Mouse (Mus musculus) heart, embryonic 12.5 days (tissue): ENCODE data around the gene Plcl2. TPM values are rescaled to one million over a fixed set of nuclear protein-coding genes. Genes with fewer than 3 reads are reported as not detected.

ENCODE experiments used
- ATAC-seq: fragments of 200-750 bp; cut with Nextera tagmentation; 2 replicates; pipeline ENCODE4 v1.8.0; 2017; ENCODE audit warnings: moderate TSS enrichment, moderate library complexity; ENCODE audit not compliant: insufficient number of reproducible peaks, low FRiP score
- H3K27ac ChIP-seq: fragments of 300-500 bp; sonication (generic); 2 replicates; pipeline ENCODE4 v1.5.1; 2016; ENCODE audit warnings: mild to moderate bottlenecking, moderate library complexity; ENCODE audit not compliant: poor library complexity, severe bottlenecking
- H3K27me3 ChIP-seq: fragments of 300-500 bp; sonication (generic); replicated peaks from 2 replicates; pipeline ENCODE4 v1.6.1; 2016; ENCODE audit warnings: mild to moderate bottlenecking, moderate library complexity
- H3K36me3 ChIP-seq: fragments of 300-500 bp; sonication (generic); 2 replicates; pipeline ENCODE4 v1.6.1; 2016; ENCODE audit warnings: mild to moderate bottlenecking, moderate library complexity
- H3K4me1 ChIP-seq: fragments of 300-500 bp; sonication (generic); replicated peaks from 2 replicates; pipeline ENCODE4 v1.6.1; 2016; ENCODE audit warnings: mild to moderate bottlenecking
- H3K4me2 ChIP-seq: fragments of 300-500 bp; sonication (generic); 2 replicates; pipeline ENCODE4 v1.6.1; 2016; ENCODE audit warnings: mild to moderate bottlenecking, moderate library complexity
- H3K4me3 ChIP-seq: fragments of 300-500 bp; sonication (generic); 2 replicates; pipeline ENCODE4 v1.5.1; 2016; ENCODE audit warnings: mild to moderate bottlenecking
- H3K9ac ChIP-seq: fragments of 300-500 bp; sonication (generic); 2 replicates; pipeline ENCODE4 v1.6.1; 2016; ENCODE audit warnings: mild to moderate bottlenecking, moderate library complexity
- H3K9me3 ChIP-seq: fragments of 300-500 bp; sonication (generic); replicated peaks from 2 replicates; pipeline ENCODE4 v1.6.1; 2016; ENCODE audit warnings: mild to moderate bottlenecking, moderate library complexity
- WGBS: fragments of 180-500 bp; shearing (Covaris S2); methylation state at CpG from one replicate; pipeline ENCODE4 v1.1.7; 2016; 5-methylcytosine and 5-hydroxymethylcytosine counted together
- polyA plus RNA-seq: library from polyadenylated mRNA; unstranded; fragments of >200 nt; fragmentation: Nextera tagmentation; extraction: Ambion mirVana; gene quantifications from 2 replicates; pipeline ENCODE4 v1.2.1, GENCODE M21; 2016

Plcl2 gene
- polyA plus RNA-seq, result 4.6 and 5.4 TPM in 2 replicates

DNA sequence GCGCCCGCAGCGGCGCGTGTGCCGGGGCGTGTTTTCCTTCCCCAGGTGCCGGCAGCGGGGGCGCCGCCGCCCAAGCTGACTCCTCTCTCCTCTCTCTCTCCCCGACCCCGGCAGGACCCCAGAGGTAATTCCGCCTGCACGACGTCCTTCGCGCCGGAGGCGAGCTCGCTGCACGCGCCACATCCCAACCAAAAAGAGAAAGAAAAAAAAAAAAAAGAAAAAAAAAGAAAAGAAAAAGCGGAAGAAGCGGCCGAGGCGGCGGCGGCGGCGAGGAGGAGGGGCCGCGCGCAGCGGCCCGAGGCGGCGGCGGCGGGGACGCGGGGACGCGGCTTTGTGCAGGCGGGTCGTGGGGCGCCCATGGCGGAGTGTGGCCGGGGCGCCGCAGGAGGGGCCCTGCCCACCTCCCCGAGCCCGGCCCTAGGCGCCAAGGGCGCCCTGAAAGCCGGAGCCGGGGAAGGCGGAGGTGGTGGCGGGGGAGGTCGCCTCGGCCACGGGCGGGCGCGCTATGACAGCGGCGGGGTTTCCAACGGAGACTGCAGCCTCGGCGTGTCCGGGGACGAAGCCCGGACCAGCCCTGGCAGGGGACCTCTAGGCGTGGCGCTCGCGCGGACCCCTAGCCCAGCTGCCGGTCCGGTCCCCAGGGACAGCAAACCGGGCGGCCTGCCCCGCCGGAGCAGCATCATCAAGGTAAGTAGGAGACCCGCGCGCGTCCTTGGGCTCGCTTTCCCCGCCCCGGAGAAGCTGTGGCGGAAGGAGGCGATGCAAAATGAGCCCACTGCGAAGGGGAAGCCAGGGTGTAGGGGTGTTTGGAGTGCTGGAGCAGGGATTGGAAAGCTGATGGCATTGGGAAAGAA is at the start of gene Plcl2:
Gene Plcl2 (plus strand): TSS at position 153 of the 854 bp plus-strand sequence.
- H3K4me1 ChIP-seq, result peaks cover 7% of the 10 kb centered on the region
- no peaks in the 10 kb centered on the region for H3K36me3 ChIP-seq
- under 1% methylated on average over 58 of the region's 95 CpGs for WGBS
- ATAC-seq, result peak; percentile 60
- peak within 1 kb of the TSS; percentile 98 for H3K4me3 ChIP-seq
- no peaks in the 10 kb centered on the region for H3K9me3 ChIP-seq
- peak within 1 kb of the TSS; percentile 73 for H3K27ac ChIP-seq
- H3K9ac ChIP-seq, result peak within 1 kb of the TSS; percentile 97
- H3K4me2 ChIP-seq, result peak within 1 kb of the TSS; percentile 71
- no peaks in the 10 kb centered on the region for H3K27me3 ChIP-seq

DNA sequence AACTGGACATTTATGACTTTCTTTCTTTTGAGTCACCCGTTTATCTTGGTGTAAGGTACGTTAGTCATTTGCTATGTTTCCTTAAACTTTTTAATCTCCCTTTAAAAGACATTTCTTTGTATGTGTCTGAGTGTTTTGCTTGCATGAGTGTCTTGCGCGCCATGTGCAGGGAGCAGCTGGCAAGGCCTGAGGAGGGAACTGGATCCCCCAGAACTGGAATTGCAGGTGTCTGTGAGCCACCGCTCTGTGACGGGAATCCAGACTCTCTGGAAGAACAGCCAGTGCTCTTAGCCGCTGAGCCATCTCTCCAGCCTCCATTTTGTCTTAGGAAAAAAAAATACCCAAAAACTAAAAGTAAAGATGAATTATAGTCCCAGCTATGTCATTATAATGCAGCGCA is 48.9 kb upstream of the Plcl2 start:
- no peak overlapping the region for H3K4me3 ChIP-seq
- no peaks in the 10 kb centered on the region for H3K36me3 ChIP-seq
- no peak overlapping the region for H3K4me2 ChIP-seq
- no peak for ATAC-seq
- H3K27me3 ChIP-seq, result no peaks in the 10 kb centered on the region
- no peaks in the 10 kb centered on the region for H3K9me3 ChIP-seq
- WGBS, result 85% methylated on average over 8 of the region's 8 CpGs
- H3K9ac ChIP-seq, result no peak overlapping the region
- H3K27ac ChIP-seq, result no peak overlapping the region
- H3K4me1 ChIP-seq, result peaks cover 3% of the 10 kb centered on the region; the same call in 1 of the 2 replicates

DNA sequence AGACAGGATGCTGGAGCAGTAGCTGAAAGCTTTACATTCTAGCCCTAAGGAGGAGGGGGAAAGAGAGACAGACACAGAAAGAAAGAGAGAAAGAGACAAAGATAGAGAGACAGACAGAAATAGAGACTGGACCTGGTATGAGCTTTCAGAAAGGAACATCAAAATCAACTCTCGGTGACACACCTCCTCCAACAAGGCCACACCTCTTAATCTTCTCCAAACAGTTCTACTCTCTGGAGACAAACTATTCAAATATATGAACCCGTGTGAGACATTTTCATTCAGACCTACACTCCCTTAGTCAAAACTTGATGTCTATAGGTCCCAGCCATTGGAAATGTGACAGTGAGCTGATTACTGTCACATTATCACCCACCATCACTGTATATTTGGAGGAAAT is 41.8 kb upstream of the Plcl2 start:
- Histone ChIP-seq H3K9ac (no peak overlapping the region), H3K36me3 (no peaks in the 10 kb centered on the region), H3K4me2 (no peak overlapping the region), H3K27me3 (no peaks in the 10 kb centered on the region), H3K4me3 (no peak overlapping the region), H3K4me1 (peaks cover 17% of the 10 kb centered on the region), H3K9me3 (no peaks in the 10 kb centered on the region), H3K27ac (no peak overlapping the region)
- WGBS, result 82% methylated on average over 2 of the region's 2 CpGs
- no peak for ATAC-seq

DNA sequence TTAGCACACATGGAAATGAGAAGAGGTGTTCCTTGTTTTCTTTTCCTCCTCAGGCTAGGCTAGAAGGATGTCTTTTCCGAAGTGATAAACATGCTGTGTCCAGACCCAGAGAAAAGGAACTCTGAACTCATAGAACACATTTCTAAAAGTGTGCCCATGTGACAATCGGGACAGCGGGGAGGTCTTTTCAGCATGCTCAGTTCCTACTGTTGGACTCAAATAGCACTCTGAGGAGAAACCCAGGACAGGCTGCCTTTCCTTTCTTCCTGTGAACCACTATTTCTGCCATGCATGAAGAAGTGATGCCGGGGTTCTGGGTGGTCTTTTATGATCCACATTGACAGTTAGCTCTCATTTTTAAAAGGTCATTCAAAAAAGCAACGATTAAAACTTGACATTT is 40.1 kb upstream of the Plcl2 start:
- WGBS, result 69% methylated on average over 5 of the region's 5 CpGs
- Histone ChIP-seq H3K4me3 (no peak overlapping the region), H3K4me1 (peaks cover 17% of the 10 kb centered on the region), H3K36me3 (no peaks in the 10 kb centered on the region), H3K4me2 (no peak overlapping the region), H3K27ac (no peak overlapping the region), H3K9me3 (no peaks in the 10 kb centered on the region), H3K27me3 (no peaks in the 10 kb centered on the region), H3K9ac (no peak overlapping the region)
- ATAC-seq, result no peak

DNA sequence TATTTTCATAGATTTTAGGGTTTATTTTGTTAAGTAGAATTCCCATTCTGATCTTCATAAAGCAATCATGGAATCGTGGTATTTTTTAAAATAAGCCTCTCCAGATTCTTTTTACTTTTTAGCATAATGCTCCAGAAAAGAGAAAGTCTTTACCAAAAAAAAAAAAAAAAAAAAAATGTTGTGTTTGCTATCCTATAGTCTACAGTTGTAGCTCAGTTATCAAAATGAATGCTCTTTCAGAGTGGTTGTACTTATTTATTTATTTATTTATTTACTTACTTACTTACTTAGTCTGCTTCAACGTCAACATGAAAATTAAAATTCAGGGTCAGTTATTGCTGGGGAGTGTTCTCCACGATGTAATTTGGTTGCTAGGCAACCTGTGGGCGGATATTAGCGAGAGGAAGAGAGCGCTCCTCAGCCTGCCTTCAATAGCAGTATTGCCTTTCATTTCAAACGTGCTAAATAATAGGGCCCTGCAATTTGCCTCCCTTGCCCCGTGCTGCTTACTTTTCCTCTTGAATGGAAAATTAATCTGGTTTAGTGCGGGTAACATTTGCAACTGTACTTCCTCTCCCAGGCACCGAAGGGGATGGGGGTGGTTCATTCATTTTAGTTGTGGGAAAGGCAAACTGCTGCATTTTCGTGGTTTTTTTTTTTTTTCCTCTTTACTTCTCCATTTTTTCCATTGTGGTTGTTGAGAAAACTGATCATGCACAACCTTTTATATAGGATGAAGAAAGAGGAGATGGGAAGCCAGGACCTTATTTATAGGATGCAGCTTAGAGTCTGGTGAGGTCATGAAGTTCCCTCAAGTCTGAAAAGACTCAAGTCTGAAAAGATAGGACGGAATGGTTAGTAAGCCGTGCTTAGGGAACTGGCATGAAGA is 39.4 kb upstream of the Plcl2 start:
- H3K4me3 ChIP-seq, result 0 out of 2 replicates have a peak overlapping the region, but pooled peaks have one; percentile 12
- peak overlapping the region; percentile 77 for H3K27ac ChIP-seq
- peak overlapping the region; percentile 58 for H3K4me2 ChIP-seq
- no peaks in the 10 kb centered on the region for H3K36me3 ChIP-seq
- no peaks in the 10 kb centered on the region for H3K27me3 ChIP-seq
- ATAC-seq, result peak; percentile 45; the same call in 1 of the 2 replicates
- H3K4me1 ChIP-seq, result peaks cover 17% of the 10 kb centered on the region
- no peaks in the 10 kb centered on the region for H3K9me3 ChIP-seq
- H3K9ac ChIP-seq, result no peak overlapping the region
- WGBS, result 45% methylated on average over 13 of the region's 13 CpGs

DNA sequence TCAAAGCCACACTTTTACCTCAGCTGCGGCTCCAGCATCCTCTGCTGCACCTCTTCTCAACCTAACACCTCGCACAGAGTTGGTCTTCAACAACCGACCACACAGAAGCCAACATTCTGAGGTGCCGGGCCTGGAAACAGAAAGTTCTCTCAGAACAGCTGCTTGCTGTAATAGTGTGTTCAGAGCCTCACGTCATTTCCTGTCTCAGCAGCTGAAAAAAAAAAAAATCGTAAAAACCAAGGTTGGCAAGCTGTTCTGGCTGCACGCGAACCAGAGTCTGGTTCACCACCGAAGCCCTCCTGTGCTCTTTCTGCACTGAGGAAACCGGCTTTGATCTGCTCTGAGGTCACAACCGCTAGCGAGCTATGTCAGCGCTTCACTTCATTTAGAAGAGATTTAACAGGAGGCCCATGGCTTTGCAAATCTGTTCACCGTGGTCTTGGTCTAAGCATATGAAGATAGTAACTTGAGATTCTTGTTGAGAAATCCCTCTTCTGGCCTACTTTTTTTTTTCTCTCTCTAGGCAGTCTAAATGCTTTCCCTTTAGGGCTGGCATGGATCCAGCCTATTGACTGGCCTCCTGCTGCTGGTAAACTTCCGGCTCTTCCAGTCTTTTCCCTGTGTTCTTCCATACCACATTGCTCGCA is 38.6 kb upstream of the Plcl2 start:
- Histone ChIP-seq H3K4me1 (peaks cover 17% of the 10 kb centered on the region), H3K9ac (no peak overlapping the region), H3K36me3 (no peaks in the 10 kb centered on the region), H3K27me3 (no peaks in the 10 kb centered on the region), H3K9me3 (no peaks in the 10 kb centered on the region), H3K27ac (peak overlapping the region; percentile 77), H3K4me2 (peak overlapping the region; percentile 58), H3K4me3 (0 out of 2 replicates have a peak overlapping the region, but pooled peaks have one; percentile 12)
- 25% methylated on average over 16 of the region's 16 CpGs for WGBS
- peak; percentile 48 for ATAC-seq

DNA sequence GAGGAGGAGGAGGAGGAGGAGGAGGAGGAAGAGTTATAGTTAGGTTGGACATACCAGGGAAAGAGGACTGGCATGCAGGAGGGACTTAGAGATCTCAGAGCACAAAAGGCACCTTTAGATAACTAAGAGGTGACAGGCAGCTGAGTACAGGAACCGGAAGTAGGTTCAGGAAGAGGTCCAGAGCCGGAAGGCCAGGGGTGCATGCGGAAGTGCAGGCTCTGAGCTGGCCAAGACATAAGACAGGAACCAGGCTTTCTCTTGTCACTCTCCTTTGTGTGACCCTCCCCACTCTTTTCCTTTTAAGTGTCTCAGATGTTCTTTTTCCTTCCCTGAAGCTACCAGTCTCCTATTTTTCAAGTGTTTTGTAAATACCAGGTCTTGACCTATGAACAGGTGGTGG is 38.0 kb upstream of the Plcl2 start:
- no peaks in the 10 kb centered on the region for H3K27me3 ChIP-seq
- H3K4me2 ChIP-seq, result peak overlapping the region; percentile 58
- H3K4me1 ChIP-seq, result peaks cover 17% of the 10 kb centered on the region
- no peaks in the 10 kb centered on the region for H3K36me3 ChIP-seq
- no peak overlapping the region for H3K4me3 ChIP-seq
- H3K9me3 ChIP-seq, result no peaks in the 10 kb centered on the region
- 0 out of 2 replicates have a peak, but pooled peaks have one; percentile 55 for ATAC-seq
- H3K27ac ChIP-seq, result peak overlapping the region; percentile 77
- WGBS, result 27% methylated on average over 3 of the region's 3 CpGs
- H3K9ac ChIP-seq, result no peak overlapping the region

DNA sequence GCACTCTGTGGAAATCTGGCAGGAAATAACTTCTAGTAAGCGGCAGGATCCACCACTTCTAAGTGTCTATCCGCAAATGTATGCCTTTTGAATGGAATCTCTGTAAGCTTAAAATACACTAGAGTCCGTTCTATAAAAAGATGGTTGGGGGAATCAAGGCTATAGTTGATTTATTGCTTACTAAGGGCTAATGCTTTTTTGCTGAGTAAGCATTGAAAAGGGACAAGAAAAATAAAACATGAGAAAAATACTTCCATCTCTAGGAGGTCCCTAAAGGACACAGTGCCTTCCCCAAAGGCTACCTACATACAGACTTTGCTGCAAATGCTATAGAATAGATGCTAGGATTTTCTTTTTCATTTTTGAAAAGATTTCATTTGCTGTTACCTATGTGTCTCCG is 31.9 kb upstream of the Plcl2 start:
- 76% methylated on average over 4 of the region's 4 CpGs for WGBS
- ATAC-seq, result no peak

GRCm38 (mm10) chr17:50480867-50481266 is 28.3 kb upstream of the Plcl2 start:
- Histone ChIP-seq H3K9ac (no peak overlapping the region), H3K4me3 (no peak overlapping the region), H3K9me3 (no peaks in the 10 kb centered on the region), H3K4me2 (no peak overlapping the region), H3K4me1 (peaks cover 7% of the 10 kb centered on the region; the same call in 1 of the 2 replicates), H3K27me3 (no peaks in the 10 kb centered on the region), H3K27ac (no peak overlapping the region), H3K36me3 (no peaks in the 10 kb centered on the region)
- WGBS, result 85% methylated on average over 7 of the region's 7 CpGs
- ATAC-seq, result no peak

More for the DNA sequence above, 31.9 kb upstream of the Plcl2 start:
- Histone ChIP-seq H3K27ac (no peak overlapping the region), H3K9ac (no peak overlapping the region), H3K4me1 (no peaks in the 10 kb centered on the region), H3K36me3 (no peaks in the 10 kb centered on the region), H3K9me3 (no peaks in the 10 kb centered on the region), H3K27me3 (no peaks in the 10 kb centered on the region), H3K4me2 (no peak overlapping the region), H3K4me3 (no peak overlapping the region)

DNA sequence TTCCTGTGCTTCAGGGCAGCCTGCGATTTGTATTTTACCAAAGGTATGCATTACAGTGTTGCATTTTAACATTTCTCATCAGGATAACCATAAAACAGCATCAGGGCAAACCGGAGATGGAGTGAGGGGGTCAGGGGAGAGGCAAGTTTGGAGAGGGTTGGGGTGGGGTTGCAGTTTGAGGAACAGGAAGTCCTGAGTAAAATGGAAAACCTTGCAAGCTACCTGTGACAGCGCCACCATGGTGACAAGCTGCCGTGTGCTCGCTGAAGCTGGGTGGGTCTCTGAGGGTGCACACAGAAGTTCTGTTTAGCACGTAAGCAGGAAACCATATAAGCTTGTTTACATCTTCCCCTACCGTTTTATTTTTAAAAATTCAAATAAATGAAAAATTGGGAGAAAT is 25.5 kb upstream of the Plcl2 start:
- H3K36me3 ChIP-seq, result no peaks in the 10 kb centered on the region
- H3K4me1 ChIP-seq, result peaks cover 26% of the 10 kb centered on the region
- H3K9me3 ChIP-seq, result no peaks in the 10 kb centered on the region
- H3K9ac ChIP-seq, result no peak overlapping the region
- H3K4me2 ChIP-seq, result no peak overlapping the region
- no peak overlapping the region for H3K4me3 ChIP-seq
- WGBS, result 83% methylated on average over 7 of the region's 7 CpGs
- ATAC-seq, result no peak
- no peaks in the 10 kb centered on the region for H3K27me3 ChIP-seq
- no peak overlapping the region for H3K27ac ChIP-seq
